Mouse (Mus musculus): Measurements from ENCODE around the gene Olfr629.

DNA sequence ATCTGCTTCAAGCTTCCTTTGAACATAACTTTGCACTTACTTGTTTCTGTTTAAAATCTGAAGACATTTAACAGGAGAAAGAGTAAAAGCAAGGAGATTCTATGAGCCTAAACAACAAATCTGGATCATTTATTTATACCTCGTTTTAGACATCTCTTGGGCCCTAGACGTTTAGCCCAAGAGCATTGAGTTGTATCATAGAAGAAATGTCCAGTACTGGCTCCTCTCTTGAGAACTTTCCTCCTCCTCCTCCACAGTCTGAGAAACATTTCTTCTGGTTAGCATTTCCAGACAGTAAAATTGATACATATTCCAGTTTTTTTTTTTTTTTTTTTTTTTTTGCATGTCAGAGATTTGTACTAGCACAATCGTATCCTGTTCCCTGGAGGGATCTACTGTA lies 47.0 kb upstream of the Olfr629 start, which contains the start of gene Olfr67:
- TF ChIP-seq GATA1 (IDR thresholded peaks at IDR 0.05; ENCODE audit: borderline replicate concordance, low read length) (no peak), FLI1 (IDR thresholded peaks at IDR 0.05; ENCODE audit: low read length) (no peak)
